Mouse (Mus musculus) left cerebral cortex, postnatal 4 days (tissue): ENCODE measurements around the gene Rarres2. TPM values are rescaled to one million over a fixed set of nuclear protein-coding genes. Genes with fewer than 3 reads are reported as not detected.

Source experiments
- DNase-seq: peaks from one replicate; pipeline ENCODE4 v3.0.0-alpha.2; 2022
- intact Hi-C: fragments of 180-260 bp; cut with DNase I; formaldehyde crosslinking; loops from one replicate; pipeline ENCODE4 v1.15.1; 2025
- total RNA-seq, 2 experiments: library from RNA; stranded (reverse); gene quantifications; 2 replicates each; pipeline ENCODE4 v1.2.3; 2021

The Rarres2 gene
- total RNA-seq: 1 to 10 TPM; 6.9 to 7.0 TPM

- intact Hi-C loops: no loop called here
- no peak for DNase-seq
These were observed at the start of gene Rarres2 for GRCm38 (mm10) chr6:48572572-48573061. Gene Rarres2 (minus strand): TSS chr6:48572789.

DNA sequence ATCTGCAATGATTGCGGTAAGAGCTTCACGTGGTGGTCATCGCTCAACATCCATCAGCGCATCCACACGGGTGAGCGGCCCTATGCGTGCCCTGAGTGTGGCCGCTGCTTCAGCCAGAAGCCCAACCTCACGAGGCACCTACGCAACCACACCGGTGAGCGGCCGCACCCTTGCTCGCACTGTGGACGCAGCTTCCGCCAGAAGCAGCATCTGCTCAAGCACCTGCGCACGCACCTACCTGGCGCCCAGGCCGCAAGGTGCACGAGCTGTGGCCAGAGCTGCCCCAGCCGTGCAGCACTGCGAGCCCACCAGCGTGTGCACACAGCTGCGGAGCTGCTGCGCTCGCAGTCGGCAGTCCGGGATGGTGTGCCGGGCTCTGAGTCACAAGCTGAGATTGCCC, 47.4 kb upstream of the Rarres2 start:
- intact Hi-C loops: no loop called here
- DNase-seq: no peak

GRCm38 (mm10) chr6:48614756-48615155, 42.2 kb upstream of the Rarres2 start:
- no peak for DNase-seq

GRCm38 (mm10) chr6:48613464-48613863, 40.9 kb upstream of the Rarres2 start:
- intact Hi-C loops: no loop called here
- no peak for DNase-seq

More at GRCm38 (mm10) chr6:48614756-48615155, 42.2 kb upstream of the Rarres2 start:
- intact Hi-C loops: no loop called here

- no peak for DNase-seq
- intact Hi-C loops: no loop called here
These were observed 38.1 kb upstream of the Rarres2 start for GRCm38 (mm10) chr6:48610657-48611056.

- intact Hi-C loops: no loop called here
- DNase-seq: no peak
These were observed 36.9 kb upstream of the Rarres2 start for GRCm38 (mm10) chr6:48609512-48609911.

DNA sequence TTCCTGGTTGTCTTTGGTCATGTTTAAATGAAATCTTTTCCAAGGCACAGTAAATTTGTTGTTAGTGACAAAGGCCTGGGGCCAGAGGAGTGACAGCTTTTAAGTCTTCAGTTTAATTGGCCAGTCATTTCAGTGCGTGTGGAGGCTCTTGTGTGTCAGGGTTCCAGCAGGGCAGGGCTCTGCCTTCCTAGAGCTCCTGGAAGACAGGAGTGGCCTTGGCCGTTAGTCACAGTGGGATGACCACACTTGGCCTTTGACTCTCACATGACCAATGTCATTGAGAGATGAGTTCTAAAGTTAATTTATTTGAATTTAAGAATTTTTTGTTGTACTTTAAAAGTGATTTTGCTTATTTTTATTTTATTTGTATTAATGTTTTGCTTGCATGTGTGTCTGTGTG, 35.5 kb upstream of the Rarres2 start:
- DNase-seq: no peak

DNA sequence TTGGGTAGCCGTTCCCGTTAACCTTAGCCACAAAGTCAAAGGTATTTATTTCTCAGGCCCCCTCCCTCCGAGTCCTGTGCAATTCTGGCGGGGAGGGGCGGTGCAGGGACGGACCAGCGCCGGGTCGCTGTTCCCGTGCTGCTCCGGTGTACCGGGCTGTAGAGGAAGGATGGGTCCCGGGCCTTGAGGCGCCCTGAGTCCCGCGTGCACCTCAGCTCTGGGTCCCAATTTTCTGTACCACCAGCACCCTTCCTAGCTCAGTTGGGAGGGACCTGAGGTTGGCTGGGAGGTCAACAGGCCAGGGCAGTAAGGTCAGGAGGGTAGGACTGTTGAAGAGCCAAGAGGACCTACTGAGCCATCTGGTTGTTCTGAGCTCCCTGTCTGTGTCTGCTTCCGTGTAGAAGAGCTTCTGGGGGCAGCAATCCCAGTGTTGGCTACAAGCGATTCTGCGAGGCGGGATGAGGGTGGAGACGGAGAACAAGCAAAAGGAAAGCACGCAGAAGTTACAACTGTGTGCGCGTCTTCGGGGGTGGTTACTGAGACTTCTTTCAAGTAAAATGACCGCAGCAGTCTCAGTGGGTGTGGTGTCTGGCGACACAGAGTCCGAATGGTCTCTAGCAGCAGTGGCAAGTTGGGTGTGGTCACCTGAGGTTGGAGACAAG, 29.6 kb upstream of the Rarres2 start:
- peak; percentile 26 for DNase-seq
- intact Hi-C loops: no loop called here

More for the DNA sequence above, 35.5 kb upstream of the Rarres2 start:
- intact Hi-C loops: no loop called here

DNA sequence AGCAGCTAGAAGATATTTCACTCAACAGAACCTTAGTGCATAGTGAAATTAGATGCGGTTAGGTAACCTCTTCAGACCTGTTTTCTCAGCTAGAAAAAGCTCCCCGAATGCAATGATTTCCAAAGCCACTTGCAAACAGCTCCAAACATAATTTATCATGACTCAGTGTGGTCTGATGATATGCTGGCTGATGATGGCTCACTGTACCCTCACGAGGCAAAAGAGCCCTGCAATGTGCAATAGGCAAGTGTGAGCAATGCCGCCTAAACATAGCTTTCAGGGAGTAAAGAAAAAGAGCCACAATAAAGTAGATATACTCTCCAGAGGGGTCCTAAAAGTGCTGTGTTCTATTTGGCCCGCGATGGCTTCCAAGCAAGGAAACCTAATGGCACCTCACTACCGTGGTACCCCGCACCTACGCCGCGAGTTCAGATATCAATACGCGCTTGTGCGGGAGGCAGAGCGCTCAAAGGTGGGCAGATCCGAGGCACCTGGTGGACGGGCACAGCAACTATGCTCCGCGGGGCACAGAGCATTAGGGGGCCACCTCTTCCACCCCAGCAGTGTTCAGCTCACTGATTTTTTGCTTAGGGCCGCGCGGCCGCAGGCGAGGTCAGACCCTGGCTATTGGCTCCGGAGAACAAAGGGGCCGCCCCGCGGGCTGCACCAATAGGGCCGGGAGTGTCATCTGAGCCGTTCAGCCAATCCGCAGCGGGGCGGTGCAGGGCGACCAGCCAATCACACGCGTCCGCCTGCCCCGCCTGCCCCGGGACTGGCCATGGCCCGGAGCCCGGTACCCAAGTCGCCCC, 28.9 kb upstream of the Rarres2 start, which contains the start of gene Zfp775:
TSS of gene Zfp775 (plus strand) at position 793 of the 809 bp plus-strand sequence.
- intact Hi-C loops: no loop called here
- peak; percentile 99 for DNase-seq

- DNase-seq: no peak
- intact Hi-C loops: no loop called here
These were observed 28.0 kb upstream of the Rarres2 start for GRCm38 (mm10) chr6:48600594-48600993.

GRCm38 (mm10) chr6:48597233-48597625, 24.6 kb upstream of the Rarres2 start:
- intact Hi-C loops: no loop called here
- DNase-seq: no peak

DNA sequence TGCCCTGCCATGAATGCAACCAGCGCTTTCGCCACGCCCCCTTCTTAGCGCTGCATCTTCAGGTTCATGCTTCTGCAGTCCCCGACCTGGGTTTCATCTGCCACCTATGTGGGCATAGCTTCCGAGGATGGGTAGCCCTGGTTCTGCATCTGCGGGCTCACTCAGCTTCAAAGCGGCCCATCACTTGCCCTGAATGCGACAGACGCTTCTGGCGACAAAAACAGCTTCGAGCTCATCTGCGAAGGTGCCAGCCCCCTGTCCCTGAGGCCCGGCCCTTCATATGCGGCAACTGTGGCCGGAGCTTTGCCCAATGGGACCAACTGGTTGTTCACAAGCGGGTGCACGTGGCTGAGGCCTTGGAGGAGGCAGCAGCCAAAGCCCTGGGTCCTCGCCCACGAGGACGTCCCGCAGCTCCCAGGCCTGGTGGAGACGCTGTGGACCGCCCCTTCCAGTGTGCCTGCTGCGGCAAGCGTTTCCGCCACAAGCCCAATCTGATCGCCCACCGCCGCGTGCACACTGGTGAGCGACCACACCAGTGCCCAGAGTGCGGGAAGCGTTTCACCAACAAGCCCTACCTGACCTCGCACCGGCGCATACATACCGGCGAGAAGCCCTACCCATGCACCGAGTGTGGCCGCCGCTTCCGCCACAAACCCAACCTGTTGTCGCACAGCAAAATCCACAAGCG, 24.1 kb upstream of the Rarres2 start:
- DNase-seq: no peak
- intact Hi-C loops: no loop called here

- no peak for DNase-seq
- intact Hi-C loops: no loop called here
These were observed 22.7 kb upstream of the Rarres2 start for GRCm38 (mm10) chr6:48595278-48595677.

- no peak for DNase-seq
- intact Hi-C loops: no loop called here
These were observed 21.6 kb upstream of the Rarres2 start for GRCm38 (mm10) chr6:48594043-48594738.

GRCm38 (mm10) chr6:48593158-48594042, 20.8 kb upstream of the Rarres2 start, which contains the start of the genes Repin1 and Gm44965:
Gene Repin1 (plus strand): TSS chr6:48593883.
Gene Gm44965 (plus strand): TSS chr6:48593941.
- intact Hi-C loops: no loop called here
- peak; percentile 99 for DNase-seq

DNA sequence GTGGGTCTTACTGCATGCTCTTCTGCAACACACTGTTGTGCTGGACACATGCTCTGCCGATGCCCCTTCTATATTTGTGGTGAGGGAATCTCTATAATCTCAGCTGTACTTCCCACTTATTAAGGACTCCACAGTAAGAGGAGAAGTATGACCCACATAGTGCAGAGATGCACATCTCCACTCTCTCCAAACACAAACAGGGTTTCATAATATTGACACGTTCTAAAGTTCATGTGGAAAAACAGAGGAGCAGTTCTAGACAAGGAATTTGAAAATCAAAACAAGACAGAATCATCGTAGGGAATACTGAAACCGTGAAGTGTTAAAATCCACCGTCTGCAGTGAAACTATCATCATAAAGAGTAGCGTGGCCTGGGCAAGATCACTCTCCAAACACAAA, 19.3 kb upstream of the Rarres2 start:
- no peak for DNase-seq
- intact Hi-C loops: no loop called here

DNA sequence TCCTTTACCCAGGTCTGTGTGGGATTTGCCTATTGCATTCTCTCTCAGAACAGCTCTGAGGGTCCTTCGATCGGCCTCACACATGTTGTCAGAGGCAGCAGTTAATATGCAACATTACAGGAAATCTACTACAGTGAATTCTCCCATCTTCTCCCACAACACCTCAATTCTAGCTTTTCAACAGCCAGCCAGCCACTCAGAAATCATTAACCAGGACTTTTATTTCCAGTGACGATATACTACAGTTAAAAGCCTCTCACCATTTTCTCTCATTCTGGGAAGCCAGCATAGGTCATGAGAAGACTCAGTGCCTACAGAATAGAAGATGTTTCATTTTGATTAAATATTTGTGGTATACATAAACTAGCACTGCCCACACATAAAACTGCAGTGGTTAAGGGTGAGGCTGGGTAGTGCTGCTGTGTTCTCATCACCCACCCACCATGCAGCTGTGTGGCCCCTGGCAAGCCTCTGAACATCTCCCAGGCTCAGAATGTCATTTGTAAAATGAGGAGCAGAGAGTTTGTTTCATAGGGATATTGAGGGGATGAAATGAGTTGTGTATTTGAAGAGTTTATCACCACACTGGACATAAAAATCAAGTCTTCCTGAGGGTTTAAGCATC, 18.7 kb upstream of the Rarres2 start:
- no peak for DNase-seq
- intact Hi-C loops: no loop called here

GRCm38 (mm10) chr6:48589194-48589750, 16.7 kb upstream of the Rarres2 start, which contains the start of gene Gm45021:
Gene Gm45021 (plus strand): TSS chr6:48589610.
- intact Hi-C loops: no loop called here
- DNase-seq: no peak

DNA sequence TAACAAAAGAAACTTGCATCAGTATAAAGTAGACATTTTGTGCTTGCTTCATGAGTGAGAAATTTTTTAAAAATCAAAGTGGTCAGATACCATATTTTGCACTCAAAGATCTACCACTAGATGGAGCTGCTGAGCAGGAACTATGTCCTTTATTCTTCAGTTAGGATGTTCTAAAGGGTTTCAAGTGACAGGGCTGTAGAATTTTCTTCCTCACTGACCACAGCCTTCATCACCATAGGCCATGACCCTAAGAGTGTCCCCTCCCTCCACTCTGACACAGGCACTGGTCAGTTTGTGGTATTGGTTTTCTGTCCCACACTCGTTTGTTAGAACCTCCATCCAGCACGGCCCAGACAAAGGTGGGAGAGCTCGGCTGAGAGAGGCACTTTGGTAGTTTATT, 9.4 kb upstream of the Rarres2 start:
- intact Hi-C loops: loop anchor here (5.0 kb wide), 1 partner anchor 60 kb away; no protein-coding TSS in a partner anchor
- no peak for DNase-seq
